8 mouse cellular contexts compared by ENCODE assay signal in genomic region chr13:109116342-109117201, GRCm38 (mm10).
DNase-seq lines count a peak whose midpoint lies in the region; ATAC-seq and TF ChIP-seq lines count a peak whose summit lies in the region.

No protein-coding gene starts in this region.

- peaks cover 20% of the 10 kb centered on the region for H3K4me1 ChIP-seq in forebrain, embryonic 12.5 days
- 0 out of 2 replicates have a peak, but pooled peaks cover 5% of the 10 kb centered on the region for H3K4me1 ChIP-seq in hindbrain, postnatal 0 days (ENCODE audit: insufficient read depth, low read length)
- H3K4me1 ChIP-seq in midbrain, embryonic 13.5 days (replicated peaks): peaks cover 14% of the 10 kb centered on the region

- H3K27ac ChIP-seq in forebrain, embryonic 12.5 days: no peak overlapping the region
- peak overlapping the region; percentile 84 for H3K27ac ChIP-seq in hindbrain, postnatal 0 days
- 0 out of 2 replicates have a peak overlapping the region, but pooled peaks have one; percentile 25 for H3K27ac ChIP-seq in midbrain, embryonic 13.5 days

- TF ChIP-seq POLR2A in brain, embryonic 14.5 days (IDR thresholded peaks at IDR 0.05; ENCODE audit: borderline replicate concordance, extremely low read depth, insufficient read depth, insufficient read length, poor library complexity, severe bottlenecking): no peak

- H3K36me3 ChIP-seq in forebrain, embryonic 12.5 days (replicated peaks): no peaks in the 10 kb centered on the region
- H3K36me3 ChIP-seq in hindbrain, postnatal 0 days (ENCODE audit: insufficient read depth, low read length): no peaks in the 10 kb centered on the region
- no peaks in the 10 kb centered on the region for H3K36me3 ChIP-seq in midbrain, embryonic 13.5 days

- peak; percentile 87 for ATAC-seq in forebrain, embryonic 12.5 days (ENCODE audit: low FRiP score)
- peak; percentile 86 for ATAC-seq in hindbrain, postnatal 0 days
- ATAC-seq in midbrain, embryonic 13.5 days: peak; percentile 93

- peak; percentile 24 for DNase-seq in gastrocnemius, postnatal 10 days
- DNase-seq in gastrocnemius, adult 18-20 months (ENCODE audit: low spot score): no peak
- peak; percentile 87 for DNase-seq in brain, embryonic 14.5 days (ENCODE audit: low read depth)
- peak; percentile 83 for DNase-seq in hindbrain, postnatal 0 days (ENCODE audit: low spot score)
- DNase-seq in left cerebral cortex, postnatal 25 days (ENCODE audit: low spot score in 2 of 2): peak; percentile 69 to 71
- peak; percentile 18 for DNase-seq in thymus, postnatal 14 days

- peak; percentile 57; the same call in 1 of the 2 replicates for TF ChIP-seq CTCF in brain, embryonic 14.5 days (IDR thresholded peaks at IDR 0.05; ENCODE audit: borderline replicate concordance, extremely low read depth, insufficient read depth, insufficient read length)
- TF ChIP-seq CTCF in hindbrain, postnatal 0 days (IDR thresholded peaks at IDR 0.05; ENCODE audit: low read depth): peak; percentile 65

- H3K4me2 ChIP-seq in forebrain, embryonic 12.5 days: peak overlapping the region; percentile 100
- H3K4me2 ChIP-seq in hindbrain, postnatal 0 days (ENCODE audit: low read depth, low read length): peak overlapping the region; percentile 81
- H3K4me2 ChIP-seq in midbrain, embryonic 13.5 days (replicated peaks): peak overlapping the region; percentile 92

- WGBS in forebrain, embryonic 12.5 days: under 1% methylated on average over 43 of the region's 63 CpGs
- WGBS in hindbrain, postnatal 0 days: 1% methylated on average over 51 of the region's 63 CpGs
- under 1% methylated on average over 42 of the region's 63 CpGs for WGBS in midbrain, embryonic 13.5 days

- H3K9me3 ChIP-seq in forebrain, embryonic 12.5 days: no peaks in the 10 kb centered on the region
- no peaks in the 10 kb centered on the region for H3K9me3 ChIP-seq in hindbrain, postnatal 0 days (ENCODE audit: low read length)
- H3K9me3 ChIP-seq in midbrain, embryonic 13.5 days: no peaks in the 10 kb centered on the region

- peak overlapping the region; percentile 65 for H3K4me3 ChIP-seq in forebrain, embryonic 12.5 days (replicated peaks)
- H3K4me3 ChIP-seq in hindbrain, postnatal 0 days (ENCODE audit: low read length): peak overlapping the region; percentile 66
- peak overlapping the region; percentile 70 for H3K4me3 ChIP-seq in midbrain, embryonic 13.5 days (replicated peaks)

- intact Hi-C loops in left cerebral cortex, postnatal 25 days (cut with DNase I): loop anchor here (5.0 kb wide), 3 partner anchors 56 to 96 kb away; no protein-coding TSS in a partner anchor

- H3K9ac ChIP-seq in forebrain, embryonic 12.5 days: peak overlapping the region; percentile 59
- peak overlapping the region; percentile 75 for H3K9ac ChIP-seq in hindbrain, postnatal 0 days (replicated peaks; ENCODE audit: low read length)
- peak overlapping the region; percentile 79 for H3K9ac ChIP-seq in midbrain, embryonic 13.5 days (replicated peaks)

- H3K27me3 ChIP-seq in forebrain, embryonic 12.5 days: peaks cover 30% of the 10 kb centered on the region
- no peaks in the 10 kb centered on the region for H3K27me3 ChIP-seq in hindbrain, postnatal 0 days (ENCODE audit: insufficient read depth, low read length)
- 0 out of 2 replicates have a peak, but pooled peaks cover 8% of the 10 kb centered on the region for H3K27me3 ChIP-seq in midbrain, embryonic 13.5 days
